Mouse (Mus musculus) right cerebral cortex, postnatal 25 days (tissue): ENCODE data around the gene Fip1l1.

Source experiments
- DNase-seq: peaks from one replicate; pipeline ENCODE4 v3.0.0; 2022

Gene Fip1l1

DNA sequence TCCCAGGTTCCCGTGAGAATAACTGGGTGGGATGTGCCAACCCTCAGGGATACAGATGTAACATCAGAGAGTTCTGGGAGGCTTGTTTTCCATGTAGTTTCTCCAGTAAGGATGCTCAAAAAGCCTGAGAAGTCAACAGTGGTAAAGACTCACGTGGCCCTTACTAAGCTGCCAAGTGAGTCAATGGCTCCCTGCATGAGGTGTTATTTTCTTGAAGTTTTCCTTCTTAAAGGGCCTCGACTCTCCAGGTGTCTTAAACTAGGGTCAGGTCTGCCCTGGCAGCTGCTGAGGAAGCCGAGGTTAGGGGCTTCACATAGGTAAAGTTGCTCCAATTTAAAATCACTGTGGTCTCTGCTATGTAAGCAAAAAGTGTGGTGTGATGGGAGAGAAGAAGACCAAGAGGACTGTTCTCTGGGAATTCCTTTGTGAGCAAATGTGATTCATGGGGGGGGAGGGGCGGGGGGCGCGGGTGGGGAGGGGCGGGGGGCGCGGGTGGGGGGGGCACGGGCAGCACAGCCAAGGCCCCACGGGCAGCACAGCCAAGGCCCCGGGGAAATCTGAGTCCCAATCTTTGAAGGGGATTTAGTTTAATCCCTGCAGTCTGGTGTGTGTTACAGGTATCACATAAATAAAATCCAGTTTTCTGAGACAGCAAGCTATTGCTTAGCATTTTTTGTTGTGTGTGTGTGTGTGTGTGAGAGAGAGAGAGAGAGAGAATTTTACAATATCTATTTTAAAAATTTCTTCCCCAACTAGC lies 82.7 kb downstream of the Fip1l1 start:
- DNase-seq: no peak

DNA sequence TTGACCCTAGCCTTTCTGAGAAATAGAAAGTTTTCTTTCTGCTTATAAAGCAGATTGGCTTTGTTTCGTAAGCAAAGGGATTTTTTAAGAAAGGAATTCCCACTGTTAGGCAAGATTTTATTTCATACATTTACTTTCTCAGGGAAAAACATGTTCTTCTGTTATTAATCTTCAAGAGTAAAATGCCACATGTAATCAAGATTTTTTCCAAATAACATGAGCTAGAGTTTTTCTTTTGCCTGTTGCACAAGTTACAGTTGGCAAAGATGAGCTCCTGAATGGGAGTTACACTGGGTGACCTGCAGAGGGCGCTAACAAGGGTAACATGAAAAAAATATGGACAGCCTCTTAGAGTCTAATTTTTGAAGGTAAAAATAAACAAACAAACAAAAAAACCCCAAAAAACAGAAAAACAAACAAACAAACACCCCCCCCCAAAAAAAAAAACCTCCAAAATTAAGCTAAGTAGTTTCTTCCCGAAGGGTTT lies 83.4 kb downstream of the Fip1l1 start:
- DNase-seq: no peak

DNA sequence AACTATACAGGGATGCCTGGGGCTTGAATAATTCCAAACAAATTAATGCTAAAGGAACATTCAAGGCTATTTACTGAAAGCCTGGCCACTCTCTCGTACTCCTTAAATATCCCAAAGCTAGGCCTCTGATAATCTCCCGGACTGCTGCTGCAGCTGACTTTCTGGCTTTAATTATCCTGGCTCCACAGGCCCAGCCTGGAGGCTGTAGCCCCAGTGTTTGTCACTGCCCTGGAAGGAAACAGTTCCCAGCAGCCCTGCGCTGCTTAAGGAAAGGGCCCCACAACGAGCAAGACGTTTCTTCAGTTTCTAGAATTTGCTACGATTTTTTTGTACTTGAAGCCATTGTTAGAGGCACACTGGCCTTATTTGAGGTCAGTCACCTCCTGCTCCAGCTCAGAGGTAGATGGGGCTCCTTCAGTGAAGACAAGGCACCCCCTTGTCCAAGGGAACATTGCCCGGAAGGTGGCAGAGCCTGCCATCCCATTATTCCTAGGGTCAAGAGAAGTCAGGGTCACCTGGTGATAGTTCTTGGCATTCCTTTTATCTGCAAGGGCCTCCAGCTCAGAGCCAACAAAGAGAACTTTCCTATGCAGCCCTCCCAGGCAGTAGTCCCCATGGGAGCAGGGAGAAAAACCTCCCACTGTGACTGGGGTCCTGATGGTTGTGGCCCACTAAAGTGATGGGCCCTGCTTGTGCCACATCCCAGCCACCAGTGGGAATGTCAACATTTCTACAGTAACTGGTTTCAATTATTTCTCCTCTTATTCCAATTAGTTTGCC lies 86.6 kb downstream of the Fip1l1 start:
- no peak for DNase-seq

DNA sequence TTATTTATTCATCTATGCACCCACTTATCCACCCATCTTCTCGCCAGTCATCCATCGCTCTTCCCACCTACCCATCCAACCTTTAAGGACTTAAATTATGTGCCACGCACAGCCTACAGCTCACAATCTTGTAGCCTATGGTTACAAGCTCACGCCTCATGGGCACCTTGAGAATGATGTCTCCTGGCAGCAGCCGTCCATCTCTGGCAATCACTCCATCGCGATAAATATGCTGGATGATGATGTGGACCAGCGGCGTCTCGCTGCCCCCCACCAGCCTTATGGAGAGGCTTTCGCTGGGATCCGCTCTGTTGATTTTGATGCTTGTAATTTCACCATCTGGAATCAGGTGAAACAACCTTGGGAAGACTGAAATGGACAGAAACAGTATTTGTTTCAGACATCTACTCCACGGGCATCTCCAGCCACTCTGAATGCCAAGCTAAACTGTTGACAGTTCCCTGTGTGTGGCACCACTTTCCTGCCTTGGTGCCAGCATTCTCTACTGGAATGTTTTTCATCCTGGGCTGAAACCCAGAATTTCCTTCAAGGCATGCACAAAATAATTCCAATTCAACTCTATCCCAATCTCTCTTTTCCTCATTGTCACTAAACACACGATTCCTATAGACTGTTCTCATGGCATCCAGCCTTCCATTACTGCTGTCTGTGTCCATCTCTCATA lies 88.2 kb downstream of the Fip1l1 start:
- no peak for DNase-seq

DNA sequence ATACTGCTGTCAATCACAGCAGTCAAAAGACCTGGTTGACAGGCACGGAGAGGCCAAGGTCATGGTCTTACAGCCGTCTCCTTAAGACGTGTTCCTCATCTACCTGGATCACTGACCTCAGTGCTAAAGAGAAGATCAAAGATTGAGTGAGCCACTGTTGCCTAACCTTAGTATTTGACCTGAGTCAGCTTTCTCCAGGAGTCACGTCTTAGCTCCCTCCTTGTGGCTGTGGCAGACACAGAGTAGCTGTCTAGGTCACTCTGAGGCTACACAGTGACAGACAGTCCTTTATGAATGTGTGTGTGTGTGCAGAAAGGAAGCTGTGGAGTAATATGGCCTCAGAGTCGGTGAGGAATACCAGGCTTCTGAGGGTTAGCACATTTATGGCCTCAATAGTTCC lies 89.1 kb downstream of the Fip1l1 start:
- no peak for DNase-seq

DNA sequence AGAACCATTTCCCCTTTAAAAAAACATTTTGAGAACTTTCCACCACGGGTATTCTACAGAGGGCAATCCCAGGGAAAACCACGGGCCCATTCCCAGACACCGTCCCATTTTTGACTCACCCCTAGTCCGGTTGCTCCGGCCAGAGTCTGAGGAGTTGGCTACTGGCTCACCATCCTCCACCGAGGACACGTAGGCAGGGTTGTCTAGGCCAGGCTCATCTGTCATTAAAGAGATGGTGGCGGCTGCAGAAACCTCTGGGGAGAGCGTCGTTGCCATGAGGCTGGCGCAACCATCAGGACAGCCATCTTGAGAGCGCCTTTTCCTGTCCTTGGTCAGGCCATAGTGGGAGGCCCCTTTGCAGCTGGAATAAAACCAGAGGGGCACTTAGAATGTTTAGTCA lies 92.8 kb downstream of the Fip1l1 start:
- no peak for DNase-seq

DNA sequence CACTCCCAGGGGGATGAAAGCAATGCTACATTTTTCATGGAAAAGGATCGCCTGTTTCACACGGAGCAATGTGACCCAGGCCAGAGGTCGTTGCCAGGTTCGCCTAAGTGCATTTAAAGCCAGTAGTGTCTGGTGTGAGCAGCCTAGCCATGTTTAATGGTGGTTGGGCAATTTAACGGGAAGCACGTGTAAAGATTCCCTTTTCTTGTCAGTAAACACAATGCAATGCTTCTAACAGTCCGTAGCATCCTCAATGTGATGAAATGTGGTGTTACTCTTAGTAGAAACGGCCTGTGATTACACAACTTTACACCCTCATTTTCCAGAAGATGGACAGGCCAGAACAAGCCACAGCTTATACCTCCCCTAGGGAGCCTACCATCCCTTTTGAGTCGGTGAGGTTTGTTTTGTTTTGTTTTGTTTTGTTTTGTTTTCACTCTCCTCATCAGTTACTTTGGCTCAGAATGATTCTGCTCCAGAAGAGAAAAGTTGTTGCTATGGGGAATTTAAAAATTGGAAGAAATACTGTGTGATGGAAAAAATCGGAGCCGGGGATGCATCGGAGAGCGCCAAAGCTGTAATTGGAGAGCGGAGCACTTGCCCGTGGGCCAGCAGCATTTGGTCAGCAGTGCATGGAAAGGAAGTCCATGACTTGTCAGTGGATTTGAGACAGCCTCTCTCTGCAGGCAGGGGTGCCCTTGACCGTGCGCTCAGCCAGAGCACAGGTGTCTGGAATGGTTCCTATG lies 97.3 kb downstream of the Fip1l1 start:
- DNase-seq: no peak

DNA sequence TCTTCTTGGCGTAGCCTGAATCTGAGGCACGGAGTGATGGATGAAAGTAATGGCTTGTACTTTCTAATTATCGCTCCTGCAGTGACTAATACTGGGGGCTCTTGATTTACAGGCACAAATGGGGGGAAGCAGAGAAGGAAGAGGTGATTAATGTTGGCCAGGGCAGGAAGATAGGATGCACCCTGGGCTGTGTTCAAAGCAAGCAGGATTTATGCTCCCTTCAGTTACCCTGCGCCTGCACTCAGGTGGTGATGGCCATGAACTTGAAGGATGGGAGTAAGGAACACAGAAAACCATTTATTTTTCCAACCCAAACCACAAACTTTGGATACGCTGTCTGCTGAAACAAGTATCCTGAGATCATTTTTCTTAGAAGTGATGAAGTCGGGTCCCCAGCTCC lies 98.2 kb downstream of the Fip1l1 start:
- DNase-seq: no peak

DNA sequence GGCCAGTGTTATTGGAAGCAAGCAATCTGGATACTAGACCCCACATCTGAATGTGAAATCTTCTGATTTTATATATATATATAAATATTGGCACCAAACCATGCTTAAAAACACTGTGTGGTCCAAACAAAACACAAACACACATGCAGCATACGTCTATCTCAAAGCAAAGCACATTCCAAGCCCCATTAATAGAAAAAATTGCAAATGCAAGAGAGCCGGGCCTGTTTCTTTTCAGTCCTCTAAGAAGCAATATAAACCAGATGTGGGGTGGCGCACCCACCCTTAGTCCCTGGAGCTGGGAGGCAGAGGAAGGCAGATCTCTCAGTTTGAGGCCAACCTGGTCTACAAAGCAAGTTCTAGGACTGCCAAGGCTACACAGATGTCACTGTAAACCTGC lies 99.1 kb downstream of the Fip1l1 start:
- DNase-seq: no peak

DNA sequence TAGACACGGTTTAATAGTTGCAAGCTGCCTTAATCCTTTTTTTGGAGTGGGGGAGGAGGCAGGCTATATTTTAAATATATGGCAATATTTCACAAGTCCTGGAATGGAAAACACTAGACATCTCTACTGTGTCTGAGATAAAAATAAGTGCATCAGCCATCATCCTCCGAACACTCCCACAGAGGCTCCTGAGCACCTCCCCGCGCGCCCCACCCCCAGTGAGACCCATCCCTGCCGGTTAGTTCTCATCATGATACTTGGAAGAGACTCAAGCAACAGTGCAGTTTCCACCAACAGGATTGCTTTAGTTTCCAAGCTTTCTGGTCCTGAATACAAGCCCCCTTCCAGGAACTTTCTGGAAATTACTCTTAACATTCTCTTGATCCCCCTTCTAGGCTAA lies 104.3 kb downstream of the Fip1l1 start:
- DNase-seq: no peak

DNA sequence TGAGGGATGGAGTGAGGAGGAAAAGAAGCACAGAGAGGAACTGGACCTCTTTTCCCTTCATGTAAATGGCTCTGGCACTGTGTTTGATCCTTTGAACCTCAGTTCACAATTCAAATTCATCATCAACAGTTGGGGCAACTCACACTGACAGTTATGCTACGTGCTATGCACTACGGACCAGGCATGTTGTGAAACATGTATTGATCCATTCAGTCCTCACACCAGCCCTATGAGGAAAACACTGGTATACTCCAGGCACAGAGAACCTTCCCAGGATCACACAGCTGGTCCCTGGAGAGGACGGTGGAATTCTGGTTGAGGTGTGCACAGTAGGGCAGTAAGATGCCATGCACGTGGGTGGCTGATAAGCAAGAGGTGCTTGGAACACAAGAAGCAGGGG lies 105.3 kb downstream of the Fip1l1 start:
- no peak for DNase-seq

DNA sequence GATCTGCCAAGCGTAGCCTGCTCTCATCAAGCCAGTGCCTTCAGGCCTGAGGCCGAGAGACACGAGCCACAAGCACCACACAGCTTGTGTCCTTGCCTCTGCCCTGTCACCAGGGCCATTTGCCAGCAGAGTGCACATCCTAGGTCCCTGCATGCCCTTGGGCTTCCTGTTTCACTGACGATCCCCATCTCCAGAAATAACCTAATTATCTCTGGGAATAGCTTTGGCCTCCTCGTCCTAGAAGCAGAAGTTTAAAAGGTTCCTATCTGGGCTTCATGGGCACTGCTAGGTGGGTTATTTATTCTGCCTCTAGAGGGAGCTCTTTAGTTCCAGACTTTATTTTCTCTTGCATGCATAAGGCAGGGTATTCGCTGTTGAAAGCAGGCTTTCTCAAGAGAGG lies 105.8 kb downstream of the Fip1l1 start:
- no peak for DNase-seq

DNA sequence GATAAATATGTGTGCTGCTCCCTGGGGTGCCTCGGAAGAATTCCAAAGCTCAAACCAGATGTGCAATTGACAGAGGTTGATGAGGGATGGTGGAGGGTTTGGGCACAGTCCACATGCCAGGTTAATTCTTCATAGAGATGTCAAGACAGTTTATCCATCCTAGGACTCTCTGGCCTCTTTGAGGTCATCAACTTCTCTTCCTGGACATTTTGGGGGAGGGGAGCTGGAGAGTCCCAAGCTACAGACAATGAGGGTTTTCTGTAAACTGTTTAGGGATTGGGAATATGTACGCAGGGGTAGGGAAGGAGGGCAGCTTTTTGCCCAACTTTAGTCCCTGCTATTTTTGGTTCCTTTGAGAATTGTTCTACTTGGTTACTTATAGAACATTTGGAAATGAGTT lies 107.0 kb downstream of the Fip1l1 start:
- no peak for DNase-seq

DNA sequence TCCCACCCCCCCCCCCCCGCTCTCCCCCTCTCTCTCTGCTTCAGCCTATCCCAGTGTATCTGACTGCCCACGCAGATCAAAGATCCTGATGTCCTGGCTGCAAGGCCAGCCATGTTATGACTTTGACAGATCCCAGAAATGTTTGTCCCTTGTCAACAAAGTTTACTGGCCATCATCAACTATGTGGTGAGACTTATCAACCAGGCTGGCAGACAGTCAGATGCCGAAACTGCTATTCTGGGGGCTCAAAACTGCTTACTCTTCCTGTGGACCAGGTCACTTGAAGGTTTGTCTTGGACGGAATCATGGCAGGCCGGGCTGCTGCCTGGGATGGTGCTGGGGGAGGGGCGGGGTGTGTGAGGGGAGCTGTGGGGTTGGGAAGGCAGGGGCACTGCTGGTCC lies 112.3 kb downstream of the Fip1l1 start:
- no peak for DNase-seq

DNA sequence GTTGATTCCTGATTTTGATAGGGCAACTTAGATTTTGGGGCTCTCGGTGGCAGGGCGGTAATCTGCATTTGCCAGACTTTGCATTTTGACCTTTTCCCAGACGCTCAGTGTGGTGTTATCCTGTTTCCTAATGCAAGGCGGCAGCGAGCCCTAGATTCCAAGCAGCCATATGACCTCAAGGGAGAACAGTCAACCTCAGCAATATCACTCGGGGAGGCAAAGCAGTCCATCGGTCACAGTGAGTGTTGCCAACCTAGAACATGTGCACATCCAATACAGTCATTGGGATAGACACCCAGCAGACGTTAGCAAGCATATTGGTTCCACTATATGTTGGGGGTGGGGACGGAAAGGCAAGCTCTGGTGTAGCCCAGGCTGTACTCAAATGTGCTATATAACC lies 113.0 kb downstream of the Fip1l1 start:
- DNase-seq: no peak
